Mouse (Mus musculus) urinary bladder, postnatal 10 days (tissue): ENCODE measurements around the gene Ercc8.

Source experiments
- DNase-seq: peaks from one replicate; pipeline ENCODE4 v3.0.0; 2022; ENCODE audit warnings: low spot score

Ercc8 gene

DNA sequence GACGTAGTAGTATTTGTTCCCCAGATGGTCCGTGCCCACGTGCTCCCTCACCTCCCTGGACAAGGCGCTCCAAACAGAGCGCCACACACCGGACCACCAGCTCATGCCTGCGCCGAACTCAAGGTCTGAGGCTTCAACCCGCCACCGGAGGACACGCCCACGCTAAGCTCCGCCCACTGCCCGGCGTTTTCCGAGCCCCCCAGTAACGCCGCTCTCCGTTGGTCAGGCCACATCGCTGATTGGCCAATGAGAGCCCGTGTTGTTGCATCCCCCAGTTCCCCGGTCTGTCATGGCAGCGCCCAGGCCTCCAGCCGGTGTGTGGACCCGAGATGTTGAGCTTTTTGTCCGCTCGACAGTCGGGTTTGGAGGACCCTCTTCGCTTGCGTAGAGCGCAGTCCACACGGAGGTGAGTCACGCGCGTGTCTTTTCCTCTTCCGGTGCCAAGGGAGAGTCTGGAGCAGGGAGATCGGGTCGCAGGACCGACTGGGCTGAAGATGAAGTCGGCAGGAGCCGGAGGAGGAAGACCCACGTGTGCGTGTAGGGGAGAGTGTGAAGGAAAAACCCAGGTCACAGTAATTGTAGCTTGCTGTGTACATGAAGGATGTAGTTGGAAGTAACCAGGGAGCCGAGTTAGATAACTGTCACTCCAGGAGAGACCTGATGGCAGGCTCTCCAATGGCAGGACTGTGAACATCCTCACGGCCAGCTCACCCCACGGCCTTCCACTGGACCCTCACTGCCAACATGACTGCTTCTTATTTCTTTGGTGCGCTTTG is at the start of gene Ercc8, which contains the start of gene Ndufaf2:
TSS of gene Ercc8 (plus strand) at position 267 of the 776 bp plus-strand sequence.
TSS of gene Ndufaf2 (minus strand) at position 159 of the 776 bp plus-strand sequence.
- DNase-seq, result peak; percentile 90

DNA sequence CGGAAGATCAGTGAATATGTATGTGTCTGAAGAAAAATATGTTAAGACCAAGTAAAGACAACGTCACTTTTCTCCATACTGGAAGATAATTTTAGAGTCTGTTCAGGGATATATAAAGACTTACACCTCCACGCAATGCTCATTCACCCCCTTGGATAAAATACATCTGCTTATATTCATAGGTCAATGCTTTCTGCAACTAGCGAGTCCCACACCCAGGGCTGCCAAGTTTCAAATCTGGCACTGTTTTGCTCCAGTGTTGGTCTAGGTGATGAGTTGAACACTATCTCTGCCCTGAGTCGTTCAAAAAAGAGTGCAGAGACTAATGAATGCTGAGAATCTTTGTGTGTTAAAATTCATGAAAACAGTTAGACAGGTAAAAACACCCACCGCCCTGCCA is 47.6 kb upstream of the Ercc8 start:
- no peak for DNase-seq

DNA sequence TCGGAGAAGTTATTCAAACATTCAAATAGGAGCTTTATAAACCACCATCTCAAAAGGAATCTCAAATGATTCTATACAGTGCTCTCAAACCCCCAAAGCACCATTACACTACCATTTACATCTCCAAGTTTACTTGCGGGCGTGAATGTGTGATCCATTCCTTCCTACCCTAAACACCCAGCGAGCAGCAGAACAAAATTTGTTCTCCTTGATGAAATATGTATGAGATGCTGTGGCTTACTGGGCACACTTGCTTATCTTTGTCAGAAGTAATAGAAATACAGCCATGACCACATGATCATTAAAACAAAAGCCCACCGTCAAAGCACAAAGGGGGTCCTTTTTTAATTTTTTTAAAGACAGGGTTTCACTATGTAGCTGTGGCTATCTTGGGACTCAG is 45.0 kb upstream of the Ercc8 start:
- DNase-seq, result no peak

DNA sequence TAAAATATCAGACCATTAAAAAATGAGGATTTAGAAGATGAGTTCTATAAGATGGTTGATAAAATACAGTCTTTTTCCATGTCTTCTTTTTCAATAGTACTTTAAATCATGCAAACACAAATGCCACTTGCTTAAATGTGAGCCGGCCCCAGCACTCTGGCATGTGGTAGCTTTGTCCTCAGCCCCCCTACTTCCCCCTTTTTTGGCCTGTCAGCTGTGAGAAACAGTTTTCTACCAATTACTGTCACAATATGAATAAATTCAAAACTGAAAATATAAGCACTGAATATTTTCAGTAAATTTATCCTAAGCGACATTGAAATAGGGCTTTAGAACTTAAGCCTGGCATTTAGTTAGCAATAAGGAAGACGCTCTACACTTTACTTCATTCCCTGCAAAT is 44.3 kb upstream of the Ercc8 start:
- DNase-seq, result no peak

DNA sequence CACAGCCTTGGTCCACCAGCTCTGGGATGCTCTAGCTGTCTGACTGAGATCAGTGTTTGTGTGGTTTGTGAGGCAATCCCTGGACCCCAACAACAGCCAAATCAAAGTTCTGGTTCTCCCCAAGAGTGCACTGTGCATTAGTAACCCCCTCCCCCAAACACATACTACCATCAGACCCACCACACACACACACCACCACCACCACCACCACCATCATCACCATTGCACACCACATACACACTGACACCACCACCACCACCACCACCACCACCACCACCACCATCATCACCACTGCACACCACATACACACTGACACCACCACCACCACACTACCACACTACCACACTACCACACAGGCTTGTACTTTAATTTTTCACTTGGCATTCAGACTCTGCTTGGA is 40.9 kb upstream of the Ercc8 start:
- no peak for DNase-seq

DNA sequence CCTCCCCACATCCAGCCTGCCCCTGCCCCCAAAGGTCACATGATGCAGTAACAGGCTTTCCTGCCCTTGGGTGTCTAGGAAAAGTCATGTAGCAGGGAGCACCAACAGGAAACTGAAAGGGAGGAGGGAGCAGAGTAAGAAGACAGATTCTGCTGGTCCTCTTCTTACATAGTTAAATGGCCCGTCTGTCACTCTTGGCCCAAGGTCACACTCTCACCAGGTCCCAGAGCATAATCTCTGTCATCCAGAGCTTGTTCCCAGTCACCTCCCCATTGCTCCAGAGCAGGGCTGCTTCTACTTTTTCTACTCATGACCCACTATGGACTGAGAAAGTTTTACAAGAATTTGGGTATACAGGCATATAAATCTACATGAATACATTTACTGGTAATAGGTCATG is 40.3 kb upstream of the Ercc8 start:
- no peak for DNase-seq

DNA sequence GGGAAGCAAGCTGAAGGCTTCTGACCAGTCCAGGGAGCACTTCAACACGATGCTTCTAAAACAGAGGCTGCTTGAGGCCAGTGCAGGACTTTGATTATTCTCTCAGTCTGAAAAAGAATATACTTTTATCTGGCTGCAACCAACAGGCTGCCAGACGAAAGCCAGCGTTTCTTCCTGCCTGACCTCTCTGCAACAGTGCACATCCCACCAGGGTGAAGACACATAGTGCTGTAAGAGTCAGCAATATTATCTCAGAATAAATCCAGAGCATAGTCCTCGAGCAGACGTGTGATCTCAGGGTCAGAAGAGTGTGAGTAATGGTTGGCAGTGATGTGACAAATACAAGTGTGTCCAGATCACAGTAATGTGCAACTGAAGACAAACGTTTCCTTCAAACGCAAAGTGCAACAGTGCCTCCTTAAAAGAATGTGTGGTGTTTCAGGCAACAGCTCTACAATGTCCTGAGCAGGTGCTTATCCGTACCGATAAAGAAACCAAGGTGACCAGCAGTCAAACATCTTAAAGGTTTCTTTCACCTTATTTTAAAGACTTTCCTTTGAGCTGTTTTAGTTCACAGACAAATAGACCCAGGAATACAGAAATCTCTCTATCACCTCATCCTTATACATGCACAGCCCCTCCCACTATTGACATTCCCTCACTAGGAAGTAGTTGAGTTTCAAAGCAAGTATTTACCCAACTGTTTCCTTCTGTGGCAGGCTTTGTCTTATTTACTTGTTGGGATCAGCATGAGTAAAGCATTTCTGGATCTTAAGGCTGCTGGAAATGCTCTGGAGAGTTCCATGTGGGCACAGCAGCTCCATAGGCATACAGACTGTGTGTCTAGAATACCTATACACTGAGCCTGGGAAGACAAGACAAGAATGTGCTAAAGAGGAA is 38.9 kb upstream of the Ercc8 start:
- no peak for DNase-seq

DNA sequence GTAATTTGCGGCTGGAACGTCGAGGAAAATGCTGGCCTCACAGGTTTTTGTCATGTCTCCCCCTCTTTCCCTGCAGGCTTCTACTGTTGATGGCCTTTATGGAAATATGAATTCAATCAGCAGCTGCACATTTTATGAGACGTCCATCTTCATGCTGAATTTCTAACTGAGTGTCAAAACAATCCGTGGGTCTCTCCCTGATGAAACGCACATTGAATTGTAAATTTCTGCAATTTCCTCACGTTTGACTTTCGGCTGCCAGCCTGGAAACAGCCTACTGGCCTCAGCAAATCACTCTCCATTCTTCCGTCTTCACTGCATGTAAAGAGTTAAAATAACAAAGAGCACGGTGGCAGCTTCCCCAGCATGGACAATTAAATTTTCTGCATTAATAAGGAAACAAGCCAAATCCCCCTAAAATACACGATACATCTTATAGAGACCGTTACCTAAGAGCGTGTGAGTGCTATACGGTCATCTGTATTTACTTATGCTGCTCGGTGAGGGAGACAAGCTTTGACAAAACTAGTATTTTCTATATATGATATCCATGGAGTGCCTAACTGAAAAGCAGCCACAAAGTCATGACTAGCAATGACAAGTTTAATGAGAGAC is 35.3 kb upstream of the Ercc8 start:
- no peak for DNase-seq

DNA sequence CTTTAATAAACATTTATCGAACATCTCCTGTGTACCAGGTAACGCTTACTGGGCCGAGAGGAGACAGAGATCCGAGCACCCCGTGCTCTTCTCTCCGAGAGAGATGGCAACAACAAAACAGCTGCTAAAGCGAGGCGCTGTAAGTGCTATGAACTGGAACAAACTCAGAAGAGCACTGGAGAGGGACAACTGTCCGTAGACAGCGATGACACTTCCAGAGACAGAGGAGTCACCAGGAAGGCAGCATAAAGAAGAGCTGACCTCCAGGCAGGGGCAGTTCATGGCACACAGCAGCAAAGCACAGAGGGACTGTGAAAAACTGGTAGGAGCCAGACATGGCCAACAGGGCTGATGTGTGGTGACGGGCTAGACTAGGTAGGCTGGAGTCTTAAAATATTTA is 34.4 kb upstream of the Ercc8 start:
- no peak for DNase-seq

DNA sequence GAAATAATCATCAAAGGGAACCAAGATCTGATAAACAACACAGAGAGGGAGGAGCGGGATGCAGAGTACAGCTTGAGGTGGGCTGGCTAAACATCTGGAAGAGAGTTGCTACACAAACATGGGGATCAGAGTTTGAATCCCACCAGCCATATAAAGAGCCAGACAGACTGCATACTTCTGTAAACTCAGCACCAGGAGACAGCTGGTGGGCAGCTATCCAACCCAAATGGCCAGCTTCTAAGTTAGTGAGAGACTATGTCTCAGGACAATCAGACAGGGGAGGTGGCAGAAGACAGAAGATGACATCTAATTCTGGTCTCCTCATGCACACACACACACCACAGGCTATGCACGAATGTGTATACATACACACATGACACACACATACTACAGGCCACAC is 32.3 kb upstream of the Ercc8 start:
- no peak for DNase-seq

DNA sequence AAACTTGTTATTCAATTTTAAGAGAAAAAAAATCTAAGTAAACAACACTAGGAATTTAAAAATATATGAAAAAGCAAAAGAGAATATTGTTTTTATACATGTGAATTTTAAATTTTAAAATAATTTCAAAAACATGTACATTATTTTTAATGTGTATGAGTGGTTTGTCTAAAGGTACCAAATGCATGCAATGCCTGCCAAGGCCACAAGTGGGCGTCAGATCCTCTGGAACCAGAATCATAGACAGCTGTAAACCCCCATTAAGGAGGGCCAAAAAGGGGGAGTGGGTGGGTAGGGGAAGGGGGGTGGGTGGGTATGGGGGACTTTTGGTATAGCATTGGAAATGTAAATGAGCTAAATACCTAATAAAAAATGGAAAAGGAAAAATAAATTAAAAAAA is 31.4 kb upstream of the Ercc8 start:
- DNase-seq, result no peak

DNA sequence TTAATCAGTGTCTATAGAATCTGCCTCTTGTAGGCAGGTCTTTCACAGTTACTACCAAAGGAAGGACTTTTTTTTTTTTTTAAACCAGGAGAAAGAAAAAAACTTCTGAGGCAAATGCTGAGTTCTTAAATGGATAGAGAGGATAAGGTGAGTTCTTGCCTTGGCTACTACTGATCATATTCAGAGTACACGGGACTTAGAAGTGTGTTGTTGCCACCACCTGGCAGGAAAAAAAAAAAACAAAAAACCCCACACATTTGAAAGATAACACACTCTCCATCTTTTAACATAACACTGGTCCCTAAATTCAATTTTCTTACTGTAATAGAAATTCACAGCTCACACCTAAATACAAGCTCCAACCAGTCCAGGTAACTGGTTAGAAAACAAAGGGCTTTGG is 30.6 kb upstream of the Ercc8 start:
- no peak for DNase-seq

DNA sequence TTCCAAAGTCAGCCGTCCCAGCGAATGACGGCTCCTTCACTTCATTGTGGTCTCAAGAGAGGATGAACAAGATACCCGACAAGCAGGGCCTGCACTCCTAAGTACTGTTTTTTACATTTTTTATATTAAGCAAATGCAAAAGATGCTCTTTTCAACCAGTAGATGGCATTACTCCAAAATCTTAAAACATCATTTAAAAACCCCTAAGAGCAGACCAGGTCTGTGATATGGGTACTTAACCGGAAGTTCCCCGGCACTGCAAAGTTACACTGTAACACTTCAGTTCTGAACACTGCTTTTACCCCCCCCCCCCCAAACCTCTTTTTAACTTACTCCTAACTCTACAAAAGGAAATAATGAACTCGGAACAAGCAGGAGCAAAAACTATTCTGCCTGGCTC is 29.5 kb upstream of the Ercc8 start:
- no peak for DNase-seq

DNA sequence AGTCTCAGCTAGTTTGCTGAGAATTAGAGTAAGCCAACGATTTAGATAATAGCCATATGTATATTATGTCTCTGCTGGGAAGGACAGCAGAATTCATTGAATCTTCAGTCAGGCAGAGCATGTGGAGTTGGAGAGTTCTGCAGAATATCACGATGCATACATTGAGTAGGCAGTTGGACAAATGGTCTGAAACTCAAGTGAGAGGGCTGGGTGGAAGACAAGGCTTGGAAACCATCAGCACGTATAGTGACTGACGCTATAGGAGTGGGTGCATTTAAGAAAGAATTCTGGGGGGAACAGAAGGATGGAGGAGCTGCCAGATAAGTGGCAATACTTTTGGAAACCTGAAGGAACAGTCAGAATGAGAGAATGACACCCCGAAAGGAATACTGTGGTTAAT is 27.8 kb upstream of the Ercc8 start:
- no peak for DNase-seq

DNA sequence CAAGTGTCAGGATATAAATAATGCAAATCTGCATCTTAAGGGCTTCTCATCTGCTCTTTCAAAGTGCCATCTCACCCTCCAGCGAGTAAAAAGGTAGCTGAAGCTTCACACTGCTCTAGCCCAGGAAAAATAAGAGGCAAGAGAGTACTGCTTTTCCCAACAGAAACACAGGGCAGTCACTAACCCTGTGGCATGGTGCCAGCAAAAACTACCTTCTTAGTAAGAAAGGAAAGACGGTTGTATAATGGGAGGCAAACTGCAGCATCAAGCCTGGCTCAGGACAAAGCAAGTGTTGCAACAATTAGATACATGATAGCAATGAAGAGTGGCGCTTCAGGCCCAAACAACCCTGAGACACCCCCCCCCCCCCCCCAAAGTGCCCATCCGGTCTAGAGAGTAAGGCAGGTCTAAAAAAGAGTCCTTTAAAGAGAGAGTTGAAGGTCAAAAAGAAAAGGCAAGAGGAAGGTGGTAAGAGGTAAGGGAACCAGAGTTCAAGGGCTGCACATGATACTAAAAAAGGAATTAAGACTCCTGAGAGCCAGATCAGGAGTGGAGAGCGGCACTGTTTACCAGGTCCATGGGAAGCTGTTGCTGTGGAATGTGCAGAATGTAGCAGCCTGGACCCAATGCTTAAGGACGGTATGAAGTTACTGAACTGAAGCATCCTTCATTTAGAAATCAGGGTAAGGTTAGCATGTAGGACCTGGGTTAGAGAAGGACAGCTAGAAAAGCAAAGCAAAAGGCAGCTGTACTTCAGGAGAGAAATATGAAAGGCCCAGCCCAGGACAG is 26.3 kb upstream of the Ercc8 start:
- DNase-seq, result no peak

DNA sequence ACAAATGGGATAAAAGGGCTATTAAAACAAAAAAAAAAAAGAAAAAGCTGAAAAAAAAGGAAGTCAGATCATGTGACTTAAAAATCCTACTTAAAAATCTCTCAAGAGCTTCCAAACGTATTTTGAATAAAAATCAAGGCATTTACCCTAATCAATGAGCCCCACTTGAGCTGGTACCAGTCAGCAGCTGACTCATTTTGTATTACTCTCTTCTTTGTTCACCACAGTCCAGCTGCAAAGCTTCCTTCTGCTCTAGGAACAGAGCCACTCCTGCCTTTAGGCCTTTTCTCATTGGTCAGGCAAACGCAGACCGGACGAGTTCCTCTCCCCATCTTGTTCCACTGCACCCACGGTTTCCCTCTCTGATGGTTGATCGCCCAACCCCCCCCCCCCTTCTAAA is 22.9 kb upstream of the Ercc8 start:
- no peak for DNase-seq

DNA sequence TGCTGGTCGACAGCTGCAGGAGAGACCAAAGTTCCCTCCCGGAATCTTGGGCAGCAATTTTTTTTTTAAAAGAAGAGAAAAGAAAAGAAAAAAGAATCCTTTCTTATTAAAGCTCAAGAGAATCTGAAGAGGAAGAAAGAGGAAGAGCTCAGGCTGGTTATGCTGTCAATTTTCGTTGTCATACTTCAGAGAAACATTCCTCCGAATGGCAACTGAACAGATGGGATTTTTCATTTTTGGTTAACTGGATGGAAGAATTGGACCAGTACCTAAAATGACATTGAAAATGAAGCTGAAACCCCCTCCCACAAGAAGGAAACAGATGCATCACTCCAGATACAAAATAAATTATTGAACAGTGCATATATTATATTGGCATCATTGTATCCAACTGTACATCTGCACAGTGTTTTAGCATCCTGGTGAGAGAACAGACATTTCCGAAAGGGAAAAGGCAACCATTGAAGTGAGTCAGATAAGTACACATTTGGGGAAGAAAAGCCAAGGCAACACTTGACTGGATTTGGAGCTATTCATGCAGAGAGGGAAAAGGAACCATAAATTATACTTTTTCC is 20.0 kb upstream of the Ercc8 start:
- no peak for DNase-seq

DNA sequence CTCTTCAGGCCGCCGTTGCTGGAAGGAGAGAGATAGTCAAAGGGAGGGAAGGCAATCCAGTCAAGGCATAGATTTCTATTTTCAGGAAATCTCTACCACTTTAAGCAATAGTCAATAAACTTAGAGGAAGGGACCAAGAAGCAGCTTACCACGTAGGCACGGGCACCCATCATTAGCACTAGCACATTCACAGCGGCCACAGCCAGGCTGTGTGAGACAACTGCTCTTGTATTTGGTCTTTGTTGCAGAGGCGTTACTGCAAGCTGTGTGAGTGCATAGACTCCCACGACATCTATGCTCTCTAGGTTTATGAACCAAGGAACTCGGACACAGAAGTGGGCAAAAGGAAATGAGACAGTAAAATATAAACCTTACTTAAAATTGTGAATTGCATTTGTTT is 14.4 kb upstream of the Ercc8 start:
- no peak for DNase-seq

DNA sequence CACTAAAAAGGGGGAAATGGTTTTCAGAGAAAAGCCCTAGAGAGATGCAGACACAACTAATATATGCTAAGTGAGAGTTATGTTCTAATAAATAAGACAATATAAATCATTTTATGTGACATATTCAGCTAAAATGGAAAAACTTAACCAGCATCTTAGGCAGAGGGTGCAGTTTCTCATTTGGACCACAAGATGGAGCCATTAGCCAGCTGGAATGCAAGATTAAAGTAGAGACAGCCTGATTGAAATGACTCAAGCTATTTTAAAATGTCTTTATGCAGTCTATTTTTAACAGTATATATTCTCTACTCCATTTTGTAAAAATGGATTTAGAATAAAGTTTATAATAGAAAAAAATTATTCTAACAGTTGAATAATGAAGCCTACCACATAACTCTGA is 6.7 kb upstream of the Ercc8 start:
- no peak for DNase-seq

DNA sequence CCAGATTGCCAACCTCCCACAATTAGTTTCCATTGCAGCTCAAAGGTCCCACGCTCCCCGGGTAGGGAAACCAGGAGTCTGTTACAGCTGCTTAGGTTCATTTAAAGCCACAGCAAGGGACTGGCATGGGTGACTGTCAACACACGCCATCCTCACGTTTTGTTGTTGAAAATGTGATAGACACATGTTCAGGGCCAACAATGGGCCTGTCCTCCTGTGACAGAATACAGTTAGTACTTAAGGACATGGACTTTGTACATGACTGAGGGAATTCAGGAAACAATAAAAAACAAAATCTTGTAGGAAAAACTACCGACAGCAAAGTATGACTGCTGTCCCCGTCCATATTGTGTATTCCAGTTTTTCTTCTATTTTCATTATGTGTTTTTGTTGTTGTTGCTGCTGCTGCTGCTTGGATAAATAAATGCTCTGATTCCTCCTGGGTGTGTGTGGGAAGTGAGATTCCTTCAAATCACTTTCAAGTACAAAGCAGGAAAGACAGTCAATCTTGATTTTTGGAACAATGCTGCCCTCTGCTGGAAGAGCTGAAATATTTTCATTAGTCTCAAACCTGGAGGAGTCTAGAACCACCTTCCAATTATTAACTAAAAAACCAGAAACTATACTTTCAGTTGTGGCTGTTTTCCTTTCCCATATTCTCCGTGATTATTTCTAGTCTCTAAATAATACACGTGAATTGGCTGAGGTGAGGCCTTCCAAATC is 5.7 kb upstream of the Ercc8 start:
- no peak for DNase-seq

DNA sequence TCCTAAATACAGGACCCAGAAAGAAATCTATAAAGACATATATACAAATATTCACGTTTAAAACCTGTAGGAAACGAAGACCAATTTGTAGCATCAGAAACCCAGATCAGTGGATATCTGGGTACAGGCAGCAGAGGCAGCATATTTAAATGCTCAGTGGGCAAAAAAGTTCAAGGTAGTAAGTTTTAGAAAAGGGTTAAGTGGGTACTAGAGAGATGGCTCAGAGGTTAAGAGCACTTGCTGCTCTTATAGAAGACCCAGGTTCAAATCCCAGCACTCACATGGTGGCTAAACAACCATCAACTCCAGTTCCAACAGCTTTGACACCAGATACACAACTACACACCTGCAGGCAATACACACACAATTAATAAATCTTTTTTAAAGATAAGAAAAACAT is 1.4 kb upstream of the Ercc8 start:
- DNase-seq, result no peak
